Mouse (Mus musculus) ovary, postnatal 14 days (tissue): ENCODE data around the gene Akt2.
A peak's percentile ranks its signal among the peaks of the same experiment; 100 is the strongest.

Source experiments
- DNase-seq: peaks from one replicate; pipeline ENCODE4 v3.0.0; 2022; ENCODE audit warnings: low spot score

Gene Akt2

DNA sequence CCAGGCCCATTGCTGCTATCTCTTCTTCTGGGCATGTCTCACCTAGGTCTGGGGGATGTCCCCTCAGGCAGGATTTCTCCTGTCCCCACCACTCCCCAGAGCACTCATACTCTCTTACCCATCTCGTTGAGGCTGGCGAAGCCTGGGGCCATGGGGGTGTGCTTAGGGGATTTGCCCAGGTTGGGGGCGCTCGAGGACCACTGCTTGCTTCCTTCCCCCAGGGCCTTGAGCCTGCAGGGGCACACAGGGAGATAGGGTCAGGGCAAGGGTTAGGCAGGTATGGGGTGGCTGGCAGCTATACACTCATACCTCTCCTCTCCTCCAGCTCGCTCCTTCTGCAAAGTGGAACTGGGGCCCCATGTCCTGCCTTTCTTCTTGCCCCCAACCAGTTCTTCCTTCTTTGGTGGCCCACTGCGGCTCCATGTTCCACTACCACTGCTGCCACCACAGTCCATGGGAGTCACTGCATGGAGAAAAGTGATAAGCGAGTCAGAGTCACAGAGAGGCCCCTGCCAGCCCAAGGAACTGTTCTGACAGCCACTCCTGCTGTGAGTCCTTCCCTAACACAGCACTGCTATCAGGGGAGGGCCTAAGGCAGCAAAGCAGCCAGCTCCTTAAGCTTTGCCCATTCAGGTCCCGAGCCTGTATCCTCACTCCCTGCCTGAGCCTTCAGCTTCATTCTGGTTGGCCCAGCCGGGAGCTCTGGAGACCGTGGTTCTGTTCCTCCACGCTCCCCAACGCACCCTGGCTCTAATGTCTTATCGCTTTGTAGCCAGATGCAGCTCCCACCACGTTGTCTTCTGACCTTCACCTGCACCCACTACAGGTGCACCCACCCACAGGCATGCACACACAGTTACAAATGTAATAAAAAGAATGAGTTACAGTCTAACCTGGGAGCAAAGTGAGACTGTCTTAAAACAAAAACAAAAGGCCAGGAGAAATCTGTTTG, 67.6 kb downstream of the Akt2 start:
- DNase-seq, result no peak

DNA sequence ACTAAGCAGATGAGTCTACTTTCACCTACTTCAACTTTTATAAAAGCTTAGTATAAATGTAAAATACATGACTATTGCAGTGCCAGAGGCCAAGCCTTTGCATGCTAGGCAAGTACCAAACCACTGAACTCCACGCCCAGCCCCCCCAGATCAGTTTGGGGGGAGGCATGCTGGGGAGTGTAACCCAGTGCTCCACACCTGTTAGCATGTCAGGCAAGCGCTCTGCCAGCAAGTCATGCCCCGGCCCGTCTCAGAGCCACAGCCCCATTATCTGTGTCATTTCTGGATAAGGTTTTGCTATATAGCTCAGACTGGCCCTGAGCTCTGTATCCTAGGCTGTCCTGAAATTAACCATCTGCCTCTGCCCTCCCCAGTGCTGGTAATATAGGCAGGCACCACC, 70.7 kb downstream of the Akt2 start:
- no peak for DNase-seq

DNA sequence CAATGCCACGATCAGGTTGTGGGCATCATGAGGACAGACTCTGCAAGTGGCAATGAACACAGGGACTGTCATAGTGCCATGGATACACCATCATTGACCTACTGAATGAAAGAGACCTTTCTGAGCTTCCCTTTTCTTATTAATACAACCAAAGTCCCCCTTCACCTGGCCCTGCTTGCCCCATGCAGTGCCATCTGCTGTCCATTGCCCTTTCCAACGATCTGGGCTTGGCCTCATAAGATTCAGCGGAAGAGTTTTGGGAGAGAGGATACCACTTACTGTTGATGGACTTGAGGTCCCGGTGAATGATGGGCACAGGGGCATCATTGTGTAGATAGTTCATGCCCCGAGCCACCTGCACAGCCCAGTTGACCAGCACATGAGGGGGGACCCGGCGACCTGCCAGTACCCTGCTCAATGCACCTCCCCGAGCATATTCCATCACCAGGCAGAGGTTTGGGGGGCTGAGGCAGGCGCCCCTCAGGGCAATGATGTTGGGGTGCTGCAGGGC, 81.8 kb downstream of the Akt2 start:
- no peak for DNase-seq

DNA sequence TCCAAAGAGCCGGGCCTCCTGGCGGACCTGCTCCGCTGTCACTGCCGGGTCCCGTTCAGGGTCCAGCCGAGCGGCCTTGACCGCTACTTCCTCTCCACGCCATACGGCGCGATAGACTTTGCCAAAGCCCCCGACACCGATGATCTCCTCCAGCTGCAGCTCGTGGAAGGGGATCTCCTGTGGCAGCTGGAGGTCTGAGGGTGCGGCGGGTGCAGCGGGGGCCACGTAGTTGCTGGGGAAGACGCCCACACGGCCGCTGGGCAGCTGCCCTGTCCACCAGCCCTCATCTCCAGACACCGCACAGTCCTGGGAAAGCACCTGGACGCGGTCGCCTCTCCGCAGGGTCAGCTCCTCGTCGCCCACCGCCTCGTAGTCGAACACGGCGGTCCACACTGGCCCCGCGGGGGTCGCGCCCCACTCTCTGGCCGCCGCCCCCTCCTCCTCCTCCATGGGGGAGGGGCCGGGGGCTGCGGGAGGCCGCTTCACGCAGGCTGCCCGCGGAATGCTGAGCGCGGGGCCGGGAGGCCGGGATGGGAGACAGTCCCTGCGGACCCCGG, 82.3 kb downstream of the Akt2 start:
- no peak for DNase-seq

DNA sequence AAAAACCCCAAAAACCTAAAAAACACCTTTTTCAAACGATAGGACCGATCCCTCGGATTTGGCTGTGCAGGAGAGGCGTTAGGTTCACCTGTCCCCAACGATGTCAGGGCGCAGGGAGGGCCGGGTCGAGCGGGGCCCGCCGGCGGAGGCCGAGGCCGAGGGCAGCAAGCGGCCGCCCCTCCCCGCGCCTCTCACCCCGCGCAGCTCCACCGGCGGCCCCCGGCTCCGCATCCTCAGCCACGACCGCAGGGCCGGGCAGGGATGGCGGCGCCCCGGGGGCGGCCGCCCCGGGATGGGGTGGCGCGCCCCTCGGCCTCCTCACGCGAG, 82.8 kb downstream of the Akt2 start:
- DNase-seq, result no peak

DNA sequence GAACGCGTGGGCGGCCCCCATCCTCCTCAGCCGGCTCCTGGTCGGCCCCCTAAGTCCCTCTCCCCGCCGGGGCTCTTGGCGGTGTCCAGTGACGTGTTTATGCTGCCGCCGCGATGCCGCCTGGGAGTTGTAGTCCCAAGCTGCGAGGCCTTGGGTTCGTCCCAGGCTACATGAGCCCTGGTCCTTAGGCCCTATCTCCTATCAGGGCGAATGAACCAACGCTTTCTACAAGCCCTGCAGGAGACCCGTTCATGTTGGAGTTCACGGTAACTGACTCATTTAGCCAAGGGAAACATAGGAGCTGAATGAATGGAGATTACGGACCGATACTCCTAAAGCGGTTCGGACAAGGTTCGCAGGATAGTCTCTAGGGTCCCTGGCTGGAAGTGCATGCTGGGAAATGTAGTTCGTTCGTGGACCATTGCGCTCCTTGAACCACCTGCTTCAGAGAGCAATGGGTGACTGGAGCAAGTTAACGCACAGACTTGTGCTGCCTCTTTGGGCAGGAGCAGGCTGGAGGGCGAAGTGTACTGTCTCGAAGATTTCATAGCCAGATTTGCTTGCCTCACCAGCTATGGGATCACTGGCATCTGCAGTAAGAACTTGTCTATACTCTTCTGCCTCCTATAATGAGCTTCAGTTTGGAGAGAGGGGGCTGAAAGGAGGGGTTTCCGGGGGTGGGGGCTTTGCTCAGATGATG, 83.3 kb downstream of the Akt2 start, which contains the start of gene Map3k10:
TSS of gene Map3k10 (minus strand) at position 77 of the 700 bp plus-strand sequence.
- peak; percentile 84 for DNase-seq

DNA sequence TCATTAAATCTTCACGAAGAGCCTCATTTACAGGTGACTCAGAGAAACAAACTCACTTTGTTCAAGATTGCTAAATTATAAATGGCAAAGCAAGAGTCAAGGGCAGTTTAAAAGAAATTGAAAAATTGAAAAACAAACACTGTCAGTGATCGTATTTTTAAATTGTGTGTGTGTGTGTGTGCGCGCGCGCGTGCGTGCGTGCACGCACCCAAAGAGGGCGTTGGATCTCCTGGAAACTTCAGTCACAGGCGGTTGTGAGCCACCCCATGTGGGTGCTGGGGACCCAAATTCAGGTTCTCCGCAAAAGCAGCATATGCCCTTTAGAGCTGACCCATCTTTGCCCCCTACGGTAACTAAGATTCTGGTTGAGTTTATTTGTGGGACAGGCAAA, 83.9 kb downstream of the Akt2 start:
- no peak for DNase-seq

DNA sequence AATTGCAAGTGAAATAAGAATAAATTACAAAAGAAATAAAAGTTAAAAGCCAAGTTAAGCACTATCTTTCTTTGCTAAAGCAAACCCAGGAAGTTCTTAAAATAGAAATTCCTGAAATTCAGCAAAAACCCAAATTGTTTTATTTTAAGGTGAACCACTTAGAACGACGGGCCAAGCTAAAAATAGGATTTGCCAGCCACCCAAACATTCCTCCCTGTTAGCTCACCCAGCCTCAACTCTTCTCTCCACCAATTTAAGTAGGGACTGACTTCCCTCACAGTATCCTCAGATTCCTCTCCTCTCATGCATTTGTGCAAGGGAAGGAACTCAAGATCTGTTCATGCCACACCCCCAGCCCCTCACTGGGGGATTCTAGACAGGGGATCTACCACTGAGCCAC, 91.9 kb downstream of the Akt2 start:
- DNase-seq, result no peak

DNA sequence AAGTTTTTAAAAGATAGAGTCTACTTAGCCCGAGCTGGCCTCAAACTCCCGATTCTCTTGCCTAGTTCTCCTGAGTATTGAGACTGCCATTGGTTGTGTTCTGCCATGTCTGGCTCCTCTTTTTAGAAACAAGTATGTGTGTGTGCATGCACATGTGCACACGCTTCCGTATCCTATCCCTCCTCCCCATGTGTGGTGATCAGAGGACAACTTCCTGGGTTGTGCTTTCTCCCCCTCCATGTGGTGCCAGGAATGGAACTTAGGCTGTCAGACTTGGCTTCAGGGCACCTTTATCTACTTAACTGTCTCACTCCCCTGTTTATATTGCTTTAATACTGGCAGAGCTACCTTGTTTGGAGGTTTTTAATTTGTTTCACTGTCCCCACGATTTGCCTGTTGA, 93.9 kb downstream of the Akt2 start:
- no peak for DNase-seq

DNA sequence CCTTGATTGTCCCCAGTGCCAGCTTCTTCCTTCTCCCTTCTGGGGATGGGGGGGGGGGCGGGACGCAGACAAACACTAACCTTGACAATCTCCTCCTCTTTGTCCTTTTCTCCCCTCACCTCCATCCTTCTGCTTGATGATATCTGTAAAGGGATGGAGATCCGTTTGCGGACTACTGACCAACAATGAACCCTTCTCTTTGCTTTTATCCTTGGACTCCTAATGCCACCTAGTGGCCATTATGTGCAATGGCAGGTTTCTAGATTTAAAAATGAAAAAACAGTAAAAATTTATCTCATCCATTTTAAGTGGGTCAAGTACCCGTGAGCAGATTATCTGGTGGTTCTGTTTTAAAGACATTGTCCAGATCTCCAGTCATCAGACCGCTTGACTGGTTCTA, 94.3 kb downstream of the Akt2 start:
- no peak for DNase-seq

DNA sequence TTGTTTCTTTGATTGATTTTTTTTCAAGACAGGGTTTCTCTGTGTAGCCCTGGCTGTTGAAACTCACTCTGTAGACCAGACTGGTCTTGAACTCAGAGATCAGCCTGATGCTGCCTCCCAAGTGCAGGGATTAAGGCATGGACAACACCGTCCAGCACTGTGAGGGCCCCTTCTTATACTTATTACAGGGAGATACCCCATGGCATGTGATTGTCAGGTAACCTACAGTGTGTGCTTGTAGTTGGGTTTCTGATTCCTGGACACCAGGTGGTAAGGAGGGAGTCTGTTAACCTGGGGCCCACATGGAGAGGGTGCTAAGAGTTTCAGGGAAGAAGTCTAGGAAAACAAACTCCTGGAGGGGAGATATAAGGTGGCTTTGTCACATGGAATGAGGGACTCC, 95.7 kb downstream of the Akt2 start:
- no peak for DNase-seq

DNA sequence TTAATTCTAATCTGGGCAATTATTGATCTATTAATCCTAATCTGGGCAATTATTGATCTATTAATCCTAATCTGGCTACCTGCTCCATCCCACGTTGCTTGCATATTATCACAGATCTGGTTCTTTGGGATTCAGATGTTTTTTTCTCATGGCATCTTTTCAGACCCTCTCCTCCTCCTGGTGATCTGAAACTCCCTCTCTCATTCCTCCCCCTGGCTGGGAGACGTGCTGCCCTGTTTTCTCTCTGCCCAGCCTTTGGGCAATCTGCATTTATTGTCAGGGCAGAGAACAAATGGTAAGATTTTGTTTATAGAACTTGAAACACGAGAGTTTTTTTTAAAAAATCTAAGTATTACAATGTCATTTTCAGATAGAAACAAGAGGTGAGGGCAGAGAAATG, 96.5 kb downstream of the Akt2 start:
- no peak for DNase-seq

DNA sequence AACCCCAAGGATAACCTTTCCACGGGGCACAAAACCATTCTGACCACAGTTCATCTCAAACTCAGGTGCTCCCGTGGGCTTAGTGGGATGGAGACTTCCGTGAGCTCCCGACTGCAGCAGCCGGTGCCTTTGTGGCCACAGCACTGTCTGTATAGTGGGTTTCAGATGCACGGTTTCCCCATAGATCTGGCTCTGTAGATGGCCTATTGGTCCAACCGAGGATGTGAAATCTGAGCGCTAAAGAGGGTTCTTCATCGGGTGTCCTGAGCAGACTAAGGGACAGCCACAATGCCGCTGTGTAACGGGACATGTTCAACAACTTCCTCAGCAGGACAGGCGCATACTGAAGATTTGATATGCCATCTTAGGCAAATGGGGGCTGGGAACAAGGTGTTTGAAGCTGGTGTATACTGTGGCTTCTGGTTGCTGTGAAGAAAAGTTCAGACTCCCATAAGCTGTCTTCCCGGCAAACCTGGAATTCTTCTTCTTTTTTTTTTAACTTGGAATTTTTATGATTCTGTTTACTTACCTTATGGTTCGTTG, 97.0 kb downstream of the Akt2 start:
- DNase-seq, result no peak

DNA sequence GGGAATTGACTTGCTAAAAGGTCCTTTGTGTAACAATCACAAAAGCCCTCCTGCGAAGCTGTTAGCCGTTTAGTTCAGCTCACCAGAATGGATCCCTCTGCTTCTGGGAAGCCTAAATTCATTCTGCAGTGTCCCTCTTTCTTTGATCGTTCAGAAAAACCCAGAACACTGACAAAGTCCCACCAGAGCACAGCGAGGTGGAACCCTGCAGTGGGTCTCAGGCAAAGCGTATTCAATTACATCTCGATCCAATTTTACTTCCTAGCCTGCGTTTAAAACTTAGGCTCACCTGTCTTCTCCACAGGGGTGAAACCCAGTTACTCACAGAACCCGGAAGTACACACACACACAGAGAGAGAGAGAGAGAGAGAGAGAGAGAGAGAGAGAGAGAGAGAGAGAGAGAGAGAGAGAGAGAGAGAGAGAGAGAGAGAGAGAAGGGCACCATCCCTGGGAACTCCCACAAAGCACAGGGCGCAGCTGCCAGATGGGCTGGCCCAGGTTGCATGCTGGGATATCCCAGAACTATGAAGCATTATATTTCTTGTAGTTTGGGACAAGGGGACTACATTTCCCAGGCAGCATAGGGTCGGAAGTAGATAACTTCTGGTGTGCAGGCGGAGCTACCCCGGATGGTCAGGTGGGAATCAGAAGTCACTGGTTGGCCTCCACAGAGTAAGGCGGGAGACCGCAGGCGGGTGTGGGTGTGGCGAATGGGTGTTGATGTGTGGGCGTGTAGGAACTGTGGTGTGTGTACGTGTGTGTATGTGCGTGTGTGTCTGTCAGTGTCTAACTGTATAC, 97.7 kb downstream of the Akt2 start, which contains the start of gene Zfp607b:
TSS of gene Zfp607b (plus strand) at position 526 of the 798 bp plus-strand sequence.
- DNase-seq, result peak; percentile 78
